Mouse (Mus musculus): ENCODE data around the gene Zfp362. TPM values are rescaled to one million over a fixed set of nuclear protein-coding genes. Genes with fewer than 3 reads are reported as not detected.

The Zfp362 gene
- total RNA-seq, 2 experiments from 2014 or later = 23.7 to 29.8 TPM

GRCm38 (mm10) chr4:128729033-128729708, 76.7 kb downstream of the Zfp362 start:
- DNase-seq = peak in 1 of 2 experiments; percentile 50

- DNase-seq = no peak
Measured at GRCm38 (mm10) chr4:128728431-128728851, 77.4 kb downstream of the Zfp362 start.

DNA sequence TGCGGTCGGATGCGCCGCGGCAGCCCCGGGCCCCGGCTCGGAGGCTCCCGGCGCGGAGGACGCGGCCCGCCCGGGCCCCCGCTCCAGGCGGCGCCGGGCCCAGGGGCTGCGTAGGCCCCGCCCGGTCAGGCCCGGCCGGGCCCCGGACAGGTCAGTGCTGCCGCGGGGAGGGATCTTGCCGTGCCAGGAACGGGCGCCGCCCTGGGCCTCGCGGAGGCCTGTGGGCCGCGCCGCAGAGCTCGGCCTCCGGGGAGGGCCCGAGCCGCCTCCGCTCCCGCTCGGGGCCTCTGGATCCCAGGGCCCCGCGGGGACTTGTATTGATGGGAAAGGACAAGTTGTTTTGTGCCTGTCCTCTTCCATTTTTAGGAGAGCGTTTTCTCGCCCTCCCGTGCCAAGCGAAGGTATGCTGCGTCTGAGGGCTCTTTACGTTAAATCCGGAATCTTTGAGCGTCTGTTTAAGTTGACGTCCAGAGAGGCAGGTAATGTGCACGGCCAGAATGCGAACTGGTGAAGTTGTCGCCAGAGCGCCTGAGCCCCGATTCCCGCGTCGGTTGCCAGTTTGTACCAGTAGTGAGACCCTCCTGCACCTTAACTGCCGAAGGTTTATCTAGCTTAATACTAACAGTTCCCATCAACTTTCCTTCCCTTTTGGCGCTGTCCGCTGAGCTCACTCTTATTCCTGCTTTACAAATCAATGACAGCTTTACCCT, 78.0 kb downstream of the Zfp362 start:
- peak in 1 of 2 experiments; percentile 39 for DNase-seq

- DNase-seq = peak; percentile 81 to 83
Measured at GRCm38 (mm10) chr4:128727019-128727720, 78.7 kb downstream of the Zfp362 start.

GRCm38 (mm10) chr4:128724059-128724458, 81.8 kb downstream of the Zfp362 start:
- DNase-seq = peak in 1 of 2 experiments; percentile 41

- no peak for DNase-seq
Measured at GRCm38 (mm10) chr4:128723431-128723830, 82.4 kb downstream of the Zfp362 start.

Other genes starting within 250 kb of the Zfp362 start
- 10 to 100 TPM in 1 of 2 experiments, 1 to 10 TPM in 1; 9.9 to 10.3 TPM for gene Zscan20, start 195.9 kb downstream of the Zfp362 start, total RNA-seq (2021)
- under 1 TPM; 0.61 to 0.80 TPM for gene Tlr12, start 187.4 kb downstream of the Zfp362 start, total RNA-seq (2021)
- 10 to 100 TPM; 91.4 to 96.9 TPM for gene Phc2, start 151.3 kb downstream of the Zfp362 start, total RNA-seq (2021)
- under 1 TPM; 0.48 to 0.62 TPM for gene A3galt2, start 50.7 kb downstream of the Zfp362 start, total RNA-seq (2021)
- gene Trim62, start 77.5 kb upstream of the Zfp362 start, total RNA-seq (2021) = 10 to 100 TPM; 13.9 to 14.2 TPM
- gene Azin2, start 156.4 kb upstream of the Zfp362 start, total RNA-seq (2021) = 10 to 100 TPM; 38.7 to 39.5 TPM
- gene Ak2, start 185.9 kb upstream of the Zfp362 start, total RNA-seq (2021) = 10 to 100 TPM; 26.3 to 26.9 TPM

Measured in layer of hippocampus, postnatal 36 days (tissue).